Mouse (Mus musculus): ENCODE data around the gene Rnf215. TPM values are rescaled to one million over a fixed set of nuclear protein-coding genes. Genes with fewer than 3 reads are reported as not detected.
"Not testable (repeated sequence)": the region's sequence is repeated elsewhere in the genome, so short reads cannot be mapped to it uniquely, and the experiment has no call there.

Gene Rnf215
- total RNA-seq, 2 experiments from 2014 or later, result 27.1 to 30.8 TPM

DNA sequence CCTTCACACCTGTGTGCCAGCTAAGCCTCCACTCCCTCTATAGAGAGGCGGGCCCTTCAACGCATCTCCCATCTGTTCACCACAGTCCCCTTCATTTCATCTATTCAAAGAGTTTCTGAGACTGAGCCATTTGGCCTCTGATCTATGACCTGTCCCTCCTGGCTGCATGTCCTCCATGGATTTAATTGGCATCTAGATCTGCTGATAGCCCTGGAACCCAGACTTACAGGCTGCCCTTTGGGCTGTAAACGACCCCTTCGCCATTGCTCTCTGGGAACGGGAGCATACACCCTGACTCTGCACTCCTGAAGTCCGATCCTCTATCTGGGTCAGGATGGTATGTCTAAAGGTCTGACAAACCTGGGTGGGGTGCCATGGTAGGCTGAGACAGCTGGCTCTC lies 22.1 kb upstream of the Rnf215 start:
- no peak for DNase-seq (ENCODE audit: low spot score in 2 of 2)

DNA sequence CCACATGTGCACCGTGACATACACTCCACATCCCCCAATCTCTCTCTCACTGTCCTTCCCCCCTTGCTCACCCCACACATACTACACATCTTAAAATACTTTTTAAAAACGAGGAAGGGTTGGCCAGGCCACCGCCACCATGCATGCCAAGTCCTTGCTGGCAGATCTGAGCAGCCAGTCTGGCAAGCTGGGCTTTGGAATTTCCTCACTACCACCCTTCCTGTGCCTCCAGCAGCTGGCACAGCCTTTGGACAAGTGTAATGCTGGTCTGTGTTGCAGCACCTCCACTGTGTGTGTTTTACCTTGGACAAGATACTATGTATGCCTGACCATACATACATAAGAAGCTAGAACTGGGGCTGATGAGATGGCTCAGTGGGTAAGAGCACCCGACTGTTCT lies 21.5 kb upstream of the Rnf215 start:
- DNase-seq (ENCODE audit: low spot score in 2 of 2), result no peak

DNA sequence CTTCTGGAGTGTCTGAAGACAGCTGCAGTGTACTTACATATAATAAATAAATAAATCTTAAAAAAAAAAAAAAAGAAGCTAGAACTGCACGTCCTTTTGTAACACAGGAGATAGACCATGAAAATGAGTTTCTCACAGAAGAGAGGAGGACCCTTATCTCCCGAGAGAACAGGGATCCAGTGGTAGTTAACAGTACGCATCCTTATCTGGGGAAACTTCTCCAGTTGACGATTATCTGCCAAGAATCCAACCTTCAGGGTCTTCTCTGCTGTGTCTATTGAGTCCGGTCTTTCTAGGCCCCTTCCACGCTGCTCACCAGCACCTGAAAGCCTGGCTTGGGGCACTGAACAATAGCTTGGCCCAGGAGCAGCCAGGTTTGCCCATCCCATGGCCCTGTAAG lies 21.0 kb upstream of the Rnf215 start:
- DNase-seq (ENCODE audit: low spot score in 2 of 2), result no peak

DNA sequence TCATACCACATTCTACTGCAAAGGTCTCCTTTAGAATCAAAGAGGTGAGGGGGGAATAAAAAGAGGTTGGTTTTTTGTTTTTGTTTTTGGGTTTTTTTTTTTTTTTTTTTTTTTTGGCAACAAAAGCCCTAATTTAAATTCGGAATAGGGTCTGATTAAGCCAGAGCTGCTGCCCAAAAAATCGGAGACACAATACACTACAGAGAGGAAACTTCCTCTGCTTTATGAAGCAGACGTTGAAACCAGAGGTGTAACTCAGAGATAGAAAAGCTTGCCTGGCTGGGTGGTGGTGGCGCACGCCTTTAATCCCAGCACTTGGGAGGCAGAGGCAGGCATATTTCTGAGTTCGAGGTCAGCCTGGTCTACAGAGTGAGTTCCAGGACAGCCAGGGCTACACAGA lies 20.5 kb upstream of the Rnf215 start:
- not testable (repeated sequence) for DNase-seq (ENCODE audit: low spot score in 2 of 2)

DNA sequence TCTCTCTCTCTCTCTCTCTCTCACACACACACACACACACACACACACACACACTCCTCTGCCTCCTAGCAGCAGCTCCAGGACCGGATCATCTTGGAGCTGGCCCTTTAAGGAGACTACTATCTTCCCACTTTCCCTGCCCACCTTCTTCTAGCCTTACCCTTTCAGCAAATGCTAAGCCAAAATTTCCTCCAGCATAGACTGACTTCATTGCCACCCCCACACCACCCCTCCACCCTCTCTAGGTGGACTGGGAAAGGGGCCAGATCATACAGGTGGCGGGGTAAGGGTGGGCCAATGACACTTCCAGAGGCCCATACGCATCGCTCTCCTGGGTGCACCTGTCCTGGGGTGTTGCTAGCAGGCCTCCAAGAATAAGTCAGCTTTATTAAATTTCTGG lies 19.6 kb upstream of the Rnf215 start:
- peak in 1 of 2 experiments; percentile 49 for DNase-seq (ENCODE audit: low spot score in 2 of 2)

DNA sequence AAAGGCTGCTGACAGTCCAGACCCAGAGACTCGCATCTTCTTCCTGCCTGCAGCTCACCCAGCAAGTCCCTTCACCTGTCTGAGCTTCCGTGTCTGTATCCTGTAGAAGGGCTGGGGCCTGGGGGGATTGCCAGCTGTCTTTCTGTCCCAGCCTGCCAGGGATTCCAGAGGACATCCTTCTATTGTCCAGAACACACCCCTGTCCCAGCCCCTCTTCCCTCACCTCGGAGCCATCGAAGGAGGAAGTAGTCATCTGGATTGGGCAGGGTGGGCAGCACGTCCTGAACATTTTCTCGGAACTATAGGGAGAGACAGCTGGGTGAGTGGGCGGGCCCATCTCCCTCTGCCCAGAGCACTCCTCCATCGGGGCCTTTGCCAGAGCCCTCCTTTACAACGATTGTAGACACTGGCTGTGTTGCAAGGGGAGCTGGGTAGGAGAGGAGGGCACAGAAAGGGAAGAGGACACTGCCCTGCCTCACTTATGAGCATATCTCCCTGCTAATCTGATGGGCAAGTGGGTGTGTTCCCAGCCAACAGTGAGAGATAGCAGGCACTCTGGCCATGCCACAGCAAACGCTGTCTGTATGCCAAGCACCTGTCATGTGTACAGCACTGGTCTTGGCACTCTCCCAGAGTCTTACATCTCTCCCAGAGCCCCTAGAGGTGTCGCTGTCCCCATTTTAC lies 18.4 kb upstream of the Rnf215 start:
- DNase-seq (ENCODE audit: low spot score in 2 of 2), result peak; percentile 72 to 74

DNA sequence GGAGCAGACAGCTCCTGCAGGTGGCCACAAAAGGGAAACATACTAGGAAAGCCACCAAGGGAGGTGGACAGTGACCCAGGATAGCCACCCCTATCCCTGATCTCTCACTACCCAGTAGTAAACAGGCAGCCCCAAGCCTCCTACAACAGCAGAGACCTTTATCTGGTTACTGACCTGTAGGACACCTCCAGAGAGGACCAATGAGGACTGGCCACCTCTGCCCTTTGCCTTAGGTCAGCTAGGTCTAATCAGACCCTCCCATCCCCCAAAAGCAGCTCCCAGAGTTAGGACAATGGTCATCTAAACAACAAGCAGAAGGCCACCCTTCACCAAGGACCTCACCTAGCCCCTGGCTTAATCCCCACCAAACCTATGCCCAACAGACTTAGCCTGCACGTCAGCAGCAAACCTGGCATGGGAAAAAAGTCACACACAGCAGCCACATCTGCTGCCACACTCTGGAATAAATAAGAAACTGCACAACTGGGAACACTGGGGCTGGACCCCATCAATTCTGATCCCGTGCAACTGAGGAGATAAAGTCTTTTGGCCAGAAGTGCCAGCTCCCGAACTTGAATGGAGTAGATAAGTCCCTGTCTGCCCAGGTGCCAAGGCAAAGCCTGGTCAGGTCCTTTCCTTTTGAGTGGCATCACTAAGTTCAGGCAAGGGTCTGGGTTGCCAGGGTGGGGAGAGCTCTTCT lies 17.5 kb upstream of the Rnf215 start:
- DNase-seq (ENCODE audit: low spot score in 2 of 2), result no peak

DNA sequence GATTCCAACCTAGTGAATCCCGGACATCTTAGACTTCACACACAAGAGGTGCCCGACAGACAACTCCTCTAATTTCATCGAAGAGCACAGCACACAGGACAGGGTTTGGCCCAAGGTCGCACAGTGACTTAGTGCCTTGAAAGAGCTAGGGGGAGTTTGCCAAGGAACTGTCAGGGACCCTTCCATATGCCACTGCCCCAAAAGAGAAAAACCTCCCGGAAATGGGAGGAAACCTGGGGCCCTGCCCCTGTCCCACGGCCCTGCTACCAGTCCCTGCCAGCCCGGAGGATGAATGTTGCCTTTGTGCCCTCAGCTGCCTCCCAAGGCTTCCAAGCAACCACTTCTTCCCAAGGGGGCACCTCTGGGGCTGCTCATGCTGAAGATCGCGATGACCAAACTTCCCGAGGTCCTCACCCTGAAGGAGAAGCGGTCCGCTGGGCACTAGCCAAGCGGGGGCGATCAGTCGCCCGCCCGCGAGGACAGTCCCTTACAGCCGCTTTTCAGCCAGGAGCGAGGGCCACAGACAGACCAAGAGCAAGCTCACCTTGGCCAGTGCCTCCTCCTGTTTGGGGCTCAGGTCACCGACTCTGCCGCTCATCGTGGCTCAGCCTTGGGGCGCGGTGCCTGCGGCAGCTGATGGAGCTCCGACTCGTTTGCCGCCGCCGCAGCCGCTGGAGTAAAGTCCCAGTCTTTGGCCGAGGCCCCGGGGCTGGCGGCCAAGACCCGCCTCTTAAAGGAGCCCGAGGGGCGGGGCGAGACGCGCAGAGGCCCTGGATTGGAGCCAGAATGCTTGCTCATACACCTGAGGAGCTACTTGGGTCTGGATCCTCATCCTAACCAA lies 16.7 kb upstream of the Rnf215 start:
- peak; percentile 78 to 83 for DNase-seq (ENCODE audit: low spot score in 2 of 2)

DNA sequence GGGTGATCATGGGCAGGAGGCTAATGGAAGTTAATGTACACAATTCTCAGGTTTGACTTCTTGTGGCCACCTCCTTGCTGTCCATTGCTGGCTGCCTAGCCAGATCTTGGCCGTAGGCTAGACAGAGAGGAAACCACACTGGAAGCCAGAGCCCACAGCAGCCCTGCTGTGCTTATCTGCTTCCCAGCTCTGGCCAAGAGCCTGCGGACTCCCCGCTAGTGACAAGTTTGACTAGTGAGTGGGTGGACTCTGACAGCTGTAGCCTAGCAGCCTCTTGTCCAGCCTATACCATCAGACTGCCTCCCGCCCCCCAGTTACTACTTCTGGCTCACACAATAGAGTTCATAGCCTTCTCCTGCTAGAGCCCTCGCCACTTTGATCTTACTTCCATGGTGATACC lies 15.4 kb upstream of the Rnf215 start:
- no peak for DNase-seq (ENCODE audit: low spot score in 2 of 2)

DNA sequence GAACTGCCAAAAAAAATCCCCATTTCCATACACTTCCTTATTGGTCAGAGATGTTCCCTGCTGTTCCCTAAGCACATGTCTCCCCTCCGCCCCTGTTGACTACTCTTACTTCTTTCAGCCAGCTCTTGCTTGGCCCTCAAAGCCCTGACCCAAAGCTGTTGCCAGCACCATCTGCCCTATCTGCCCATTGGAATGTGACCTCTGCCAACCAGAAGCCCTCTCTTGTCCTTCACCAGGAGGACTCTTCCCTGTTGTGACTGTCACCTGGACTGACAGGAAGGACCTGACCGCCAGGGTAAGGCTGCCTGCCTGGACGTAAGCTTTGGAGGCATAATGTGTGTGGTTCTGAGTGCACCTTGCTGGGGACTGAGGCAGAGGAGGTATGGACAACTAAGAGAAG lies 13.3 kb upstream of the Rnf215 start:
- DNase-seq (ENCODE audit: low spot score in 2 of 2), result no peak

DNA sequence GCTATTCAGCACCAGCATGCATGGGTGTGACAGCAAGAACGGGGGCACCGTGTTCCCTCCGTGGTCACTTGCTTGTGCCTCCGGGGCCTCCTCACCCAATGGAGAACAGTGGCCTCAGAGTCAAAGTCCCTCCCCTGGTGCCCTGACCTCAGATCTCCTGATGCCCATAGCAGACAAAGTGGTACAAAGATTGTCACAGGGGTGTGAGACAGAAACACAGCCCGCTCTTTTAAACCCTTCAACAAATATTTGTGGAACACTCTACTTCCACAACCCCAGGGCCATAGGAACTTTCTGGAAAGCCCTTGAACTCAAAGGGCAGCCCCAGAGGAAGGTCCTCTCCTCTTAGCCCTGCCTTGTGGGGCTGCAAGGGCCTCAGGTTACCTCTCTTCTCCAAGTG lies 12.8 kb upstream of the Rnf215 start:
- DNase-seq (ENCODE audit: low spot score in 2 of 2), result no peak

DNA sequence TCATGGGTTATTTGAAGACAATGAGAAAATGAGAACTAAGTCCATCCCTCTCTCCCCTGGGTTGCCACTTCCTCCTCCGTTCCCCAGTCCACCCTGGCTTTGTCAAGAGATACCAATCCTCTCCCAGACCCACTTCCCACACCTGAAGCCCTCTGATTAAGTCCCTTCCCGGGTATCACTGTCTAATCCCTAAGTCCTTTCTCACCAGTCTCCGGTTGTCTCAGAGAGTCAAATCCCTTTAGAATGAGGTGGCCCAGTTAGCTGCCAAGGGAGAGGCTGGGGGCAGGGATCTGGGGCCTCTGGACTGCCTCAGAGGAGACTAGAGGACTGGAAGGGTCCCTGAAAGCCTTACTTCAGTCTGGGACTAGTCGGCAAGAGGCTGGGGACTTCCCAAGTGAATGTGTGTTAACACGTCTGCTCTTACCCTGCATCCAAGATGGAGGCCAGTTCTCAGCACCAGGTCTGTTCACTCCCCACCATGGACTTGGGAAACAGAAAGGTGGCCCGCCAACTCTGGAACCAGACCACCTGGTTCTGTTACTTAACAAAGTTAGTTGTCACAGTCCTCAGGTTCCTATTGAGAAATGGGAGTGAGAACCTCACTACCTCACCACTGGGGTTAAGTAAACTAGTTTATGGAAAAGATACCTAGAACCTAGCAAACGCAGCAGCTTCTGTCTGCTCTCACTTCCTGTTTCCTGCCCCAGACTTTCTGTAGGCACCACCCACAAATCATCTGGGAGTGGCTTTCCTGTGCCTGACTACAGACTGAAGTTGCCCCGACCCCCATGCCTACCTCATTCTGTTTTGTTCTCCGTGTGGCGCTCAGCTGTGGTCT lies 12.0 kb upstream of the Rnf215 start, which contains the start of gene Sec14l2:
Sec14l2 (minus strand) TSS at position 674 of the 838 bp plus-strand sequence.
- no peak for DNase-seq (ENCODE audit: low spot score in 2 of 2)

DNA sequence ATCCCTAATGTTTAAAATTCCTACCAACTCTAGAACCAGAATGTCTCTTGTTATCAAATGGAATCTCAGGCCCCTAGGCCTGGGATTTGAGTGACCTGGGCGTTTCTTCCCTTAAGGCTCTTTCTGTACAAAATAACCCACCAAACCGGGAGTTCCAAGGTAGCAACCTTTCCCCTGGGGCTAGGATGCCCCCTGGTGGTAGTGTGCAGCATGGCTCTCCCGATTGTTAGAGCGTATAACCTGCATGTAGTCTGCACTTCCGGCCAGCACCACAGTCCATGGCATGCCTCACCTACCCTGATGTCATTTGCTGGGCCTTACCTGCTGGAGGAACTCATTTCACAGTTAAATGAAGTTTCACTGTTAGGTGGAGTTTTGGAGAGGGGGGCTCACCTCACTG lies 11.1 kb upstream of the Rnf215 start:
- peak; percentile 61 to 65 for DNase-seq (ENCODE audit: low spot score in 2 of 2)

DNA sequence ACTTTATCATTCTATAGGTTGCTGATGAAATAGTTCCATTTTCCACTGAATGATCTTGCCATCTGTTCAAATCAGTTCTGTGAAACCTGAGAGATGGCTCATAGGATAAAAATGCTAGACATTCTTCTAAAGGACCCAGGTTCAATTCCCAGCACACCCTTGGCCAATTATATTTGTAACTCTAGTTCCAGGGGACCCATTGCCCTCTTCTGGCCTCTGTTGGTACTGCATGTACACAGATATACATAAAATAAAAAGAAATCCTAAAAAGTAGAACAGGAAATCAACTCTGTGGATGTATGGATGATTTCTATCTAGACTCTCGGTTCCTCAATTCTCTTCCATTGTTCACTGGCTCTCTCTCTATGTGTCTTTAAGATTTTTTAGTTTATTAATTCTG lies 7.9 kb upstream of the Rnf215 start:
- no peak for DNase-seq (ENCODE audit: low spot score in 2 of 2)

DNA sequence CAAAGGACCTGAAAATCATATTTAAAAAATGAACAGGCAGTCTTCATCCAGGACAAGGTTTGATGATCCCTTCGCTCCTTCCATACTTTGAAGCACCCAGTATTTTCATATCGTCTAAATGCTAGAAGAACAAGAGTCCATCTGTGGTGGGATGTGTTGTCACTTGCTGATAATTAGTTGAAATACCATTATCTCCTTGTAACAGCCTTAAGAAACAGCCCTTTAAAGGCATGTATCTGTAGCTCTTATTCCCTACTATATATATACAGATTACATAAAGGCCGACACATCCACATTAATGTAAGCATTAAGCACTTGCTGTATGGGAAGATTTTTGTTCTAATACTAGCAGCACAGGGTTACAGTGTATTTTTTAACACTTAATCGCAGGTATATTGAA lies 6.5 kb upstream of the Rnf215 start:
- DNase-seq (ENCODE audit: low spot score in 2 of 2), result not testable (repeated sequence)

DNA sequence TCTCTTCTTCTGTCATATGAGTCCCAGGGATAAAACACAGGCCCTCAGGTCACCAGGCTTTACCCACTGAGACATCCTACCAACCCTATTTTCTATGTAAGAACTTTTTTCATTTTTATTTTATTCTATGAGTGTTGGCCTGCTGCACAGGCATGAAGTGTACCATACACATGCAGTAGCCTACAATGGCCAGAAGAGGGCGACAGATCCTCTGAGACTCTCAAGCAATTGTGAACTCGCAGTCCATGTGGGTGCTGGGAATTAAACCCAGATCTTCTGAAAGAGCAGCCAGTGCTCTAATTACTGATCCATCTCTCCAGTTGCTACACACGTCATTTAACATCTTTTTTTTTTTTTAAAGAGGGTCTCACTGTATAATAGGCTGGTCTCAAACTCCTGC lies 1.6 kb upstream of the Rnf215 start:
- no peak for DNase-seq (ENCODE audit: low spot score in 2 of 2)

DNA sequence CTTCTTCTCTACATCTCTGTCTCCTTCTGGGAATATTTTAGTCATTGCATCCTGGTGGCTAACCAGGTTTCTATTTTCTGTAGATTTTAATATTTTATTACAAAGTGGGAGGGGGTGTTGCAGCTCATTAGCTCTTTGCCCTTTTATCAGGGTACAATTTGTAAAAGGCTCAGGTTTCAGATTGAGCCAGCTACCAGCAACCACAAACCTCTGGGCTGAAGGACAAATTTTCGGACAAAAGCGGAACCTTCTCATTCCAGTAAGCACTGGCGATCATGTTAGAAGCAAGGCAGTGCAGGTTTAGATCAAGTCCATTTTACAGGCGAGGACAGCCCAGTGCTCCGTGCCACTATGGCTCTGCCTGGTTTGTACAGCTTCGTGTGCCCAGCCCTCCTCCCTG lies 602 bp upstream of the Rnf215 start:
- DNase-seq (ENCODE audit: low spot score in 2 of 2), result no peak

DNA sequence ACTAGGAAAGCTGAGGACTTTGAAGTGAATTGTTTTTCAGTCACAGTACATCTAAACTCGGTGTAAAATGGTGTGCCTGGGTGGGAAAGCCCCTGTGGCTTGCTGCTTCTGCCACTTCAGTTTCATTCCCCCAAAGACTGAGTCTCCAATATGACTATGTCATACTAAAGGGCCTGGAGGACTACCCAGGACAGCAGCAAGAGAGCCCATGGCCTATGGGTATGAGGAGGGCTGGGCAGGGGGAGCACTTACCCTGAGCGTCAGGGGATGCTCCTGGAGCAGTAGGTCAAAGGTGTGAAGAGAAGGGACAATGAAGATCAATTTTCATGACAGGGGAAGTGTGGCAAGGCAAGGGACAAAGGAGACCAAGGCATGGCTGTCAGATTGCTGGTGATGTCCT lies 4.0 kb downstream of the Rnf215 start:
- DNase-seq (ENCODE audit: low spot score in 2 of 2), result no peak

DNA sequence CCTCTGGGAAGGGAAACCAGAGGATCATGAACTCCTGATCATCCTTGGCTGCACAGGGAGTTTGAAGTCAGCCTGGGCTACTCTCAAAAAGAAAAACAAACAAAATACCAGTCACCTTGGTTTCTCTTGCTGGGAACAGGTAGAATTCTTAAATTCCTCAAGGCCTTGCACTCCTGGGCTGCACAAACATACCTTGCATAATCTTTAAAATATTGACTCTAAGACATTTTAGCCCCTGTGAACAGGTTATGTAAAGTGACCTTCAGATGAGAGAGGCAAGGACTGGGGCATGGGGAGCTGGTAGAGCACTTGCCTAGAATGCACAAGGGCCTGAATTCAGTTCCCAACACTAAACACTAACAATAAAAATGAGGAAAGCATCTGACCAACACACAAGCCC lies 6.5 kb downstream of the Rnf215 start:
- no peak for DNase-seq (ENCODE audit: low spot score in 2 of 2)

DNA sequence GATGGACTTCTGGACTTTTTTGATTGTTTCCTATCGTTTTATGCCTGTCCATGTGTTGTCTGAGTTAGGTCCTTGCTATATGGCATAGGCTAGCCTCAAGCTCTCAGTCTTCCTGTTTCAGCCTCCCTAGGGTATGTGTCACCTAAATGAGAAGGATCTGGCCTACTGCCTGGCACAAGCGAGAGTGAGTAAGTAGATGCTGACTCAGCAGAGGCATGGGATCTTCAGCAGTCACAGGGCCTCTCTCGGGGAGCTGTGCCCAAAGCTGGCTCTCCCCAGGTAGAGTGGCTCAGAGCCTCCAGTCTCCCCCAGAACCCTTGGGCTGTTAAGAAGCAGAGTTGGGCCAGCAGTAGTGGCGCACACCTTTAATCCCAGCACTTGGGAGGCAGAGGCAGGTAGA lies 7.3 kb downstream of the Rnf215 start:
- no peak for DNase-seq (ENCODE audit: low spot score in 2 of 2)
